Mouse (Mus musculus): Measurements from ENCODE around the gene Mmp9. TPM values are rescaled to one million over a fixed set of nuclear protein-coding genes. Genes with fewer than 3 reads are reported as not detected.
A peak's percentile ranks its signal among the peaks of the same experiment; 100 is the strongest.

The Mmp9 gene
- polyA plus RNA-seq, 1 experiment = 13.4 TPM

DNA sequence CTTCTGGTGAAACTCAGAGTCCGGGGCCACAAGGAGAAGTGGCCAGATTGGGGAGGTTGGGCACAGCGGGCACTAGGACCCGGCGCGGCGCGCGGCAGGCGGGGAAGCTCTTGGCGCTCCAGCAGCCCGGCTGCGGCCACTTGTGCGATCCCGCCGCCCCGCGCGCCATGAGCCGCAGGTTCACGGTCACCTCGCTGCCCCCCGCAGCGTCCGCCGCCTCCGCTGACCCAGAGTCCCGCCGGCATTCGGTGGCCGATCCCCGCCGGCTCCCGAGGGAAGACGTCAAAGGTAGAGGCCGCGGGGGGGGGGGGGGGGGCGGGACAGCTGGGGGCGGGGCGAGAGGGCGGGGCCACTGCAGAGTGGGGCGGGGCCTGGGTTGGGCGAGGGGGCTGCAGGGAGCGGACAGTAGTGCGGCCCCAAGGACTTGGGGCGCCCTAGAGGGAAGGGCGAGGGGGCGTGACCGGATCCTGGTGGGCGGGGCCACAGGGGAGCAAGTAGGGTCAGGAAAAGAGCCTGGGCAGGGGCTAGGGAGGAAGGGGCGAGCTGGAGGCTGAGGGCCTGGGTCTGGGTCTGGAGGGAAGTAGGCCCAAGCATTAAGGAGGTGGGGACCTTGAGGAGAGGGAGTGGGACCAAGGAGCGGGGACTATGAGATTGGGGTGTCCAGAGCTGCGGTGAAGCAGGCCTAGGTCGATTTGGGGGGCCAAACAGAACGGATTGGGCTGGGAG lies 20.3 kb downstream of the Mmp9 start, which contains the start of gene Slc12a5:
Gene Slc12a5, plus strand, starts transcription at position 87 of the 726 bp plus-strand sequence.
- DNase-seq = peak; percentile 37
- WGBS = 3% methylated on average over 50 of the region's 54 CpGs

DNA sequence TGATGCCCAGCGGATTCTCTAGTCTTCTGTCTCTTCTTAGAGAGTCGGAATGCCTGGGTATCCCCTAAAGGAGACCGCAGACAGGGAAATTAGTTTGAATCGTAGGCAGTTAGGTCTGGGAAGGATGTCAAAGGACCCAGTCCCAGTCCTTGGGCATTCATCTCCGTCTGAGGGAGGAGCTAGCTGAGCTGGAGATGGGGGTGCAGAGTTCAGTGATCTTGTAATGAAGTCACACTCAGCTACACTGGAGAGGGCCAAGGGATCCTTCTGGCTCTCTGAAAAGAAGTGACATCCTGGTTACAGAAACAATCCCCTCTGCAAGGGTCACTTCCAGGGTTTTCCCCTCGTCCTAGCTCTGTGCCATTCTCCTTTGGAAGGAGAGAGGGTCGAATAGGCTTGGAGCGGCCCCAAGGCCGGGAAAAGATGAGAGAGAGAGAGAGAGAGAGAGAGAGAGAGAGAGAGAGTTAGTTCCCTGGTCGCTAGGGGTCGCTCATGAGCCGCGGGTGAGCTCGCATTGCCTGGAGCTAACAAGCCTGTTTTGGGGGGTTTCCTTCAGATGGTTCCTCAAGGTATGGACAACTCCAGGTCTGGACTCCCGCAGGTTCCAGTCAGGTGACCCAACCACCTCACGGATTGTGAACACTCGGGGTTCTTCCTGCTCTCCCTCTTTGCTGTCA lies 21.1 kb downstream of the Mmp9 start:
- Histone ChIP-seq H3K4me3 (replicated peaks; ENCODE audit: extremely low read depth, low read depth, low read length) (no peak overlapping the region), H3K4me1 (ENCODE audit: control insufficient read depth, insufficient read depth, low read length) (no peaks in the 10 kb centered on the region)
- TF ChIP-seq POLR2A (IDR thresholded peaks at IDR 0.05; ENCODE audit: borderline replicate concordance, extremely low read depth, low read depth, low read length) = no peak
- peak; percentile 74 for TF ChIP-seq CTCF (IDR thresholded peaks at IDR 0.05; ENCODE audit: insufficient read depth, low read length)
- peak; percentile 64 for DNase-seq
- 11% methylated on average over 17 of the region's 17 CpGs for WGBS

More for the DNA sequence above, 20.3 kb downstream of the Mmp9 start, which contains the start of gene Slc12a5:
- Histone ChIP-seq H3K4me1 (ENCODE audit: control insufficient read depth, insufficient read depth, low read length) (no peaks in the 10 kb centered on the region), H3K4me3 (replicated peaks; ENCODE audit: extremely low read depth, low read depth, low read length) (peak within 1 kb of the TSS; percentile 59)
- no peak for TF ChIP-seq CTCF (IDR thresholded peaks at IDR 0.05; ENCODE audit: insufficient read depth, low read length)
- no peak for TF ChIP-seq POLR2A (IDR thresholded peaks at IDR 0.05; ENCODE audit: borderline replicate concordance, extremely low read depth, low read depth, low read length)

DNA sequence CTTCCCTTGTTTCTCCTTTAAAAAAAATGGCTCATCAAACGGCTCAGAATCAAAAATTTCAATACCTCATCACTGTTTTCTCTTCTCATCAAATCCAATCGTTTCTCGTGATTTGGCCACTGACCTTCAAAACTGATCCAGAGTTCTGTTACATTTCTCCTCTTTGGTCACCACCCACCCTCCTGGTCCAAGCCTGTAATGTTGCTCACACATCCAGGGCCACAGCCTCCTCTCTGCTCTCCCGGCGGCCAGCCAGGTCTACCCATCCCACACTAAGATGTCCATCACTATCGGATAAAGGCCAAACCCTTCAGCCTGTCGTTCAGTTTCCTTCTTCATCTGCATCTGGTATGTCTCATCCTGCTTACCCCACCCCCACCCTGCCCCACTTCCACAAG lies 21.6 kb downstream of the Mmp9 start:
- Histone ChIP-seq H3K4me3 (replicated peaks; ENCODE audit: extremely low read depth, low read depth, low read length) (no peak overlapping the region), H3K4me1 (ENCODE audit: control insufficient read depth, insufficient read depth, low read length) (no peaks in the 10 kb centered on the region)
- no peak for DNase-seq
- TF ChIP-seq CTCF (IDR thresholded peaks at IDR 0.05; ENCODE audit: insufficient read depth, low read length) = no peak
- TF ChIP-seq POLR2A (IDR thresholded peaks at IDR 0.05; ENCODE audit: borderline replicate concordance, extremely low read depth, low read depth, low read length) = no peak
- 43% methylated on average over 7 of the region's 7 CpGs for WGBS

DNA sequence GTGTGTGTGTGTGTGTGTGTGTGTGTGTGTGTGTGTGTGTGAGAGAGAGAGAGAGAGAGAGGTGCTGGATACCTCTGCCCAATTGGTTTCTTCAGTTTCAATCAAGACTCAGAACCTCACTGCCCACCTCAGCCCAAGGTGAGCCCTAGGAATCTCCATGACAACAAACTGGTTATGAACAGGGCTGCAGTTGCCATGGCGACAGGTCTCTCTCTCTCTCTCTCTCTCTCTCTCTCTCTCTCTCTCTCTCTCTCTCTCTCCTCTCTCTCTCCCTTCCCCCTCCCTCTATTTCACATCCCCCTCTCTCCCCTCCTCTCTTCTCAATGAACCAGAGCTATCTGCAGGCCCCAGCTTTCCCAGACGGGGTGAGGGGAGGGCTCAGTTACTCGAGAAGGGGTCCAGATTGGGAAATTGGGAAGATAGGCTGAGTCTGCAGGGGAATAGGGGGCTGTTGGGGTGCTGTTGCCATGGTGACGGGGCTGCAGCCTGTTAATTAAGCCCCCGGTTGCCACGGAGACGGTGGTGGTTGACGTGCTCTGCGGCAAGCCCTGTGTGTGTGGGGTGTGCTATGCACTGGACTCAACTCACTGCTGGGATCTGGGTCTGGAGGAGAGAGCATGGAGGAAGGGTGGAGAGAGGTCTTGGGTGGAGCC lies 23.8 kb downstream of the Mmp9 start:
- Histone ChIP-seq H3K4me3 (replicated peaks; ENCODE audit: extremely low read depth, low read depth, low read length) (no peak overlapping the region), H3K4me1 (ENCODE audit: control insufficient read depth, insufficient read depth, low read length) (no peaks in the 10 kb centered on the region)
- 48% methylated on average over 9 of the region's 9 CpGs for WGBS
- TF ChIP-seq CTCF (IDR thresholded peaks at IDR 0.05; ENCODE audit: insufficient read depth, low read length) (no peak), POLR2A (IDR thresholded peaks at IDR 0.05; ENCODE audit: borderline replicate concordance, extremely low read depth, low read depth, low read length) (no peak)
- DNase-seq = no peak

DNA sequence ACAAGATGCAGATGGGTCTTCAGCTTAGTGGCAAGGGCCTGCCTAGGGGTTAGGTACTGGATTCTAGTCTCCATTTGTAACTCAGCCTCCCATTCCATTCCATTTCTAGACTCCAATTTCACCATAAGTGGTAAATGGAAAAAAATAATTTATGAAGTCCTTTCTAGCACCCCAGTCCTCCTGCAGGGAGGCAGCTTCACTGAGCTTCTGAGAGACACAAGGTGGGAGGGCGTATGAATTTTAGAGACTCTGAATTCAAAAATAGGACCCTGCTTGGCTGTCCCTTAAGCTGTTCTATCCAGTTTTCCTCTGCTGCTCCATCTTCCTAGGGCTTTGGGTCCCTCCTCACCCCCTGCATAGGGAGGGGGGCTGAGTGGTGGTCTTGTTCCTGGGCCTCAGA lies 24.4 kb downstream of the Mmp9 start:
- Histone ChIP-seq H3K4me1 (ENCODE audit: control insufficient read depth, insufficient read depth, low read length) (no peaks in the 10 kb centered on the region), H3K4me3 (replicated peaks; ENCODE audit: extremely low read depth, low read depth, low read length) (no peak overlapping the region)
- DNase-seq = no peak
- TF ChIP-seq POLR2A (IDR thresholded peaks at IDR 0.05; ENCODE audit: borderline replicate concordance, extremely low read depth, low read depth, low read length) (no peak), CTCF (IDR thresholded peaks at IDR 0.05; ENCODE audit: insufficient read depth, low read length) (no peak)
- 77% methylated on average over 1 of the region's 1 CpGs for WGBS

DNA sequence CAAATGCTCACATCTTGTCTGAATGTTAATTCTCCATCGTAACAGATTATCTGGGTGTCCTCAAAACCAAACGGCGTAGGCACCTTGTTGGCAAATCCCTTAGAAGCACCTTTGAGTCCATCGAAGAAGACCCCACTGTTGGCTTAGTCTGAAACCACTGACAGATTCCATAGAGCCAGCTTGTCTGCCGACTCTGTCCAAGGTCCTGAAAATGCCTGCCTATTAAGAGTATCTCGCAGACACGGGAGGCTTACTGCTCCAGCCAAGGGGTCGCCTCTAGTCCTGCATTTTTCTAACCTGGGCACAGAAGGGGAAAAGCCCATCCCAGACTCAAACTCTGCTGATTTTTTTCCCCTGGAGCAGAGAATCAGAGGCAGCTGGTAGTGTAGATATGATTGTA lies 25.8 kb downstream of the Mmp9 start:
- no peak for TF ChIP-seq POLR2A (IDR thresholded peaks at IDR 0.05; ENCODE audit: borderline replicate concordance, extremely low read depth, low read depth, low read length)
- no peak for TF ChIP-seq CTCF (IDR thresholded peaks at IDR 0.05; ENCODE audit: insufficient read depth, low read length)
- DNase-seq = no peak
- WGBS = 23% methylated on average over 8 of the region's 8 CpGs
- H3K4me3 ChIP-seq (replicated peaks; ENCODE audit: extremely low read depth, low read depth, low read length) = no peak overlapping the region
- no peaks in the 10 kb centered on the region for H3K4me1 ChIP-seq (ENCODE audit: control insufficient read depth, insufficient read depth, low read length)

DNA sequence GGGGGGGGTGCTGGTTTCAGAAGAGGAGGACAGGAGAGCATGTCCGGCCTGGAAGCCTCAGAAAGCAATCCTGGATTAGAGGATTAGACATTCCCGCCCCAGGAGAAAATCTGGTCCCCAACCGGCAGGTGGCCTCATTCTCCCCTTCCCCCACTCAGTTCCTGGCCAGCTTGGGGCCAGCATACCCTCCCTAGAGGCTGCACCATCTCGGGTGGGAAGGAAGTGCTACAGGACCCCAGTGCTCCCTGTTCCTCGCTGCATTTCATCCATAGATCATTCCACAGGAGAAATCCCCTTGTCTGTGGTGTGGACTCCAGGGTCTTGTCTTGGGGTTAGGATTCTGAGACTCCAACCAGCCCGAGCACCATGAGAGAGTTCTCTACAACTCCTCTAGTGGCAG lies 26.6 kb downstream of the Mmp9 start:
- 17% methylated on average over 6 of the region's 6 CpGs for WGBS
- DNase-seq = no peak
- TF ChIP-seq POLR2A (IDR thresholded peaks at IDR 0.05; ENCODE audit: borderline replicate concordance, extremely low read depth, low read depth, low read length) (no peak), CTCF (IDR thresholded peaks at IDR 0.05; ENCODE audit: insufficient read depth, low read length) (no peak)
- Histone ChIP-seq H3K4me1 (ENCODE audit: control insufficient read depth, insufficient read depth, low read length) (no peaks in the 10 kb centered on the region), H3K4me3 (replicated peaks; ENCODE audit: extremely low read depth, low read depth, low read length) (no peak overlapping the region)

DNA sequence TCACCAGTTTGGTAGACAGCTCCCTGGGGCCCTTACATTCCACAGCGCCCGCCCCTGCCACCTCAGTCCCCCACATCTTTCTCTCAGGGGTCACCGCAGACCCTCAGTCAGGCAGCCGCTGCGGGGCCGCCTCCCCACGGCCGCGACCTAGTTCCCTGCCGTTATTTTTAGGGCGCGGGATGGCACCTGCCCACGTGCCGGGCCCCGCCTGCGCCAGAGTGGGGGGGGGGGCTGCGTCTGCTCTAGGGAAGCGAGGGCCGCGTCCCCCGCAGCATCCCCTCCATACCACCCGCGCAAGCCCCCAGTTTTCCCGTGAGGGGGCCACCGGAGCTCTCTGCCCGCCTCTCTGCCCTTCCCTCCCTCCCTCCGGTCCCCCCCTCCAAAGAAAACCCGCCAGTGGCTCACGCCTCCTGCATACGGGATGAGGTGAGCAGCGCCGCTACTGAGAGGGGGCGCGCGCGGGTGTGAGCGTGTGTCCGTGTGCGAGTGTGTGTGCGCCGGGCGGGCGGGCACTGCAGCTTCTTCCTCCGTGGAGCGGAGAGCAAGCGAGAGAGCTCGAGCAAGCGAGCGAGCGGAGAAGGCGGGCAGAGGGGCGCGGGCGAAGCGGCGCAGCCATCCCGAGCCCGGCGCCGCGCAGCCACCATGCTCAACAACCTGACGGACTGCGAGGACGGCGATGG lies 27.3 kb downstream of the Mmp9 start:
- 1% methylated on average over 65 of the region's 65 CpGs for WGBS
- TF ChIP-seq CTCF (IDR thresholded peaks at IDR 0.05; ENCODE audit: insufficient read depth, low read length) = no peak
- Histone ChIP-seq H3K4me1 (ENCODE audit: control insufficient read depth, insufficient read depth, low read length) (no peaks in the 10 kb centered on the region), H3K4me3 (replicated peaks; ENCODE audit: extremely low read depth, low read depth, low read length) (no peak overlapping the region)
- DNase-seq = no peak

DNA sequence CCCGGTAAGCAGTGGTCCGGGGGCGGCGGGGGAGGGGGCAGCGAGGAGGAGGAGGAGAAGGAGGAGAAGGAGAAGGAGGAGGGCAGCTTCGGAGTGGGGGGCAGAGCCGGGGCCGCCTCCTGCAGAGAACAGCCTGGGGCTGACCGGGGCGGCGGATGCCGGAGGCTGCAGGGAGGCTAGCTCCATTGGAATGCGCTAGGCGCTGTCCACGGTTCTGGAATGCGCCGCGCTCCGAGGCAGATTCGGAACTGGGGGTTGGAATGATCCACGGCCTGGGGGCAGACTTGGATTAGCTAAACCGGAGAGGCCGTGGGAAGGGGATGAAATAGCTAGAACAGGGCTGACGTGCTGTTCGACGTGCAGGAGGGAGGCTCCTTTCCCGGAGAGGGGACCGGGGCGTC lies 27.9 kb downstream of the Mmp9 start:
- WGBS = under 1% methylated on average over 29 of the region's 29 CpGs
- no peaks in the 10 kb centered on the region for H3K4me1 ChIP-seq (ENCODE audit: control insufficient read depth, insufficient read depth, low read length)
- peak; percentile 63 for DNase-seq
- H3K4me3 ChIP-seq (replicated peaks; ENCODE audit: extremely low read depth, low read depth, low read length) = no peak overlapping the region
- TF ChIP-seq CTCF (IDR thresholded peaks at IDR 0.05; ENCODE audit: insufficient read depth, low read length) = no peak
- TF ChIP-seq POLR2A (IDR thresholded peaks at IDR 0.05; ENCODE audit: borderline replicate concordance, extremely low read depth, low read depth, low read length) = no peak
